Mouse (Mus musculus) right cerebral cortex, postnatal 4 days (tissue): ENCODE measurements at regions not wholly inside any gene's neighbourhood (a gene's known extent, or its start where the extent isn't known, plus 50 kb on each side); places are given as distances from the start of the nearest gene placed in this dataset.

Source experiments
- DNase-seq: peaks from one replicate; pipeline ENCODE4 v3.0.0-alpha.2; 2022

- DNase-seq = no peak
These were observed 1959.2 kb upstream of the Tenm3 start for GRCm38 (mm10) chr8:50802938-50803337.

GRCm38 (mm10) chr8:50787441-50787840, 1943.7 kb upstream of the Tenm3 start:
- DNase-seq = peak; percentile 2

- no peak for DNase-seq
These were observed 1926.9 kb upstream of the Tenm3 start for GRCm38 (mm10) chr8:50770671-50771070.
